Mouse (Mus musculus) MEL (cell line): ENCODE data around the gene Cct2. TPM values are rescaled to one million over a fixed set of nuclear protein-coding genes. Genes with fewer than 3 reads are reported as not detected.

ENCODE experiments used
- DNase-seq: peaks from one replicate; pipeline ENCODE4 v3.0.0; 2011; ENCODE audit warnings: low read depth, low spot score
- H3K27ac ChIP-seq: 2 replicates; pipeline ENCODE4 v1.5.1; 2012; ENCODE audit warnings: low read depth, mild to moderate bottlenecking, control low read depth, low read length, moderate library complexity; ENCODE audit not compliant: control insufficient read depth
- H3K27me3 ChIP-seq, 2 experiments: fragments of 150-350 bp in 1 of 2; sonication (generic) in 1 of 2; 2 replicates each; pipeline ENCODE4 v1.6.1; 2012; ENCODE audit warnings: low read length in 2 of 2, mild to moderate bottlenecking in 2 of 2, improper control_type of control experiment in 1 of 2, moderate library complexity in 1 of 2; ENCODE audit not compliant: insufficient read depth in 2 of 2, control insufficient read depth in 1 of 2
- H3K36me3 ChIP-seq, 2 experiments: 2 replicates each; pipeline ENCODE4 v1.6.1; 2012 to 2014; ENCODE audit warnings: low read length in 2 of 2, improper control_type of control experiment in 1 of 2, inconsistent platforms in 1 of 2, mild to moderate bottlenecking in 1 of 2; ENCODE audit not compliant: insufficient read depth in 2 of 2, control insufficient read depth in 1 of 2
- H3K4me1 ChIP-seq, 2 experiments: fragments of 150-350 bp in 1 of 2; sonication (generic) in 1 of 2; 2 replicates each; pipeline ENCODE4 v1.6.1; 2012; ENCODE audit warnings: low read length in 2 of 2, improper control_type of control experiment in 1 of 2, mild to moderate bottlenecking in 1 of 2; ENCODE audit not compliant: insufficient read depth in 2 of 2, control insufficient read depth in 1 of 2
- H3K4me3 ChIP-seq, 2 experiments: fragments of 150-350 bp in 1 of 2; sonication (generic) in 1 of 2; 2 replicates each; pipeline ENCODE4 v1.5.1; 2012; ENCODE audit warnings: low read depth in 2 of 2, low read length in 2 of 2, mild to moderate bottlenecking in 2 of 2, moderate library complexity in 2 of 2, control low read depth in 1 of 2, improper control_type of control experiment in 1 of 2; ENCODE audit not compliant: control insufficient read depth in 1 of 2, insufficient read depth in 1 of 2
- H3K79me2 ChIP-seq: 2 replicates; pipeline ENCODE4 v1.6.1; 2012; ENCODE audit warnings: mild to moderate bottlenecking, low read length, moderate library complexity; ENCODE audit not compliant: control insufficient read depth, poor library complexity, insufficient read depth
- H3K9ac ChIP-seq: 2 replicates; pipeline ENCODE4 v1.6.1; 2012; ENCODE audit warnings: low read depth, mild to moderate bottlenecking, control low read depth, low read length, moderate library complexity; ENCODE audit not compliant: control insufficient read depth, poor library complexity, severe bottlenecking
- H3K9me3 ChIP-seq: fragments of 150-350 bp; sonication (generic); replicated peaks from 2 replicates; pipeline ENCODE4 v1.6.1; 2012; ENCODE audit warnings: mild to moderate bottlenecking, low read length, improper control_type of control experiment, moderate library complexity; ENCODE audit not compliant: insufficient read depth
- BHLHE40 ChIP-seq: IDR thresholded peaks from 2 replicates; pipeline ENCODE4 v1.6.1; 2012; ENCODE audit warnings: low read depth, mild to moderate bottlenecking, inconsistent platforms, low read length, improper control_type of control experiment, borderline replicate concordance
- CHD1 ChIP-seq: IDR thresholded peaks from 2 replicates; pipeline ENCODE4 v1.6.1; 2012; ENCODE audit warnings: low read depth, mild to moderate bottlenecking, inconsistent platforms, low read length, improper control_type of control experiment
- CHD2 ChIP-seq: IDR thresholded peaks from 2 replicates; pipeline ENCODE4 v1.6.1; 2011; ENCODE audit warnings: low read length, improper control_type of control experiment
- CTCF ChIP-seq, 3 experiments: IDR thresholded peaks in 2 of 3; conservative IDR thresholded peaks in 1 of 3; 2 replicates each; pipeline ENCODE4 v1.5.1; 2011 to 2012; ENCODE audit warnings: low read length in 3 of 3, low read depth in 2 of 3, mild to moderate bottlenecking in 2 of 3, improper control_type of control experiment in 1 of 3, inconsistent platforms in 1 of 3, mixed read lengths in 1 of 3, moderate library complexity in 1 of 3; ENCODE audit not compliant: control insufficient read depth in 1 of 3, insufficient read depth in 1 of 3, poor library complexity in 1 of 3, severe bottlenecking in 1 of 3
- E2F4 ChIP-seq: IDR thresholded peaks from 2 replicates; pipeline ENCODE4 v1.6.1; 2011; ENCODE audit warnings: low read depth, low read length, improper control_type of control experiment, borderline replicate concordance
- EP300 ChIP-seq, 2 experiments: IDR thresholded peaks; 2 replicates each; pipeline ENCODE4 v1.6.1; 2011; ENCODE audit warnings: improper control_type of control experiment in 2 of 2, low read length in 2 of 2, low read depth in 1 of 2, mild to moderate bottlenecking in 1 of 2
- ETS1 ChIP-seq: IDR thresholded peaks from 2 replicates; pipeline ENCODE4 v1.6.1; 2012; ENCODE audit warnings: low read depth, mild to moderate bottlenecking, inconsistent platforms, low read length, improper control_type of control experiment, moderate library complexity
- HCFC1 ChIP-seq: IDR thresholded peaks from 2 replicates; pipeline ENCODE4 v1.6.1; 2012; ENCODE audit warnings: low read depth, mild to moderate bottlenecking, inconsistent platforms, low read length, improper control_type of control experiment, moderate library complexity
- JUND ChIP-seq: IDR thresholded peaks from 2 replicates; pipeline ENCODE4 v1.6.1; 2011; ENCODE audit warnings: low read depth, mild to moderate bottlenecking, improper control_type of control experiment, low read length
- MAX ChIP-seq: IDR thresholded peaks from 2 replicates; pipeline ENCODE4 v1.6.1; 2011; ENCODE audit warnings: low read length, improper control_type of control experiment
- MEF2A ChIP-seq: IDR thresholded peaks from 2 replicates; pipeline ENCODE4 v1.6.1; 2014; ENCODE audit warnings: low read depth, mild to moderate bottlenecking, inconsistent platforms, low read length, improper control_type of control experiment; ENCODE audit not compliant: poor library complexity, insufficient replicate concordance, severe bottlenecking; ENCODE audit errors: extremely low read depth
- MXI1 ChIP-seq: IDR thresholded peaks from 2 replicates; pipeline ENCODE4 v1.6.1; 2011; ENCODE audit warnings: mild to moderate bottlenecking, low read depth, low read length, improper control_type of control experiment
- MYB ChIP-seq: IDR thresholded peaks from 2 replicates; pipeline ENCODE4 v1.6.1; 2011; ENCODE audit warnings: mild to moderate bottlenecking, low read depth, low read length, improper control_type of control experiment
- NRF1 ChIP-seq: IDR thresholded peaks from 2 replicates; pipeline ENCODE4 v1.6.1; 2014; ENCODE audit warnings: low read depth, mild to moderate bottlenecking, inconsistent platforms, low read length, improper control_type of control experiment, moderate library complexity; ENCODE audit not compliant: poor library complexity, insufficient read depth, severe bottlenecking
- POLR2AphosphoS2 ChIP-seq: IDR thresholded peaks from 2 replicates; pipeline ENCODE4 v1.6.1; 2011; ENCODE audit warnings: low read length, improper control_type of control experiment
- POLR2AphosphoS5 ChIP-seq: IDR thresholded peaks from 2 replicates; pipeline ENCODE4 v1.6.1; 2012; ENCODE audit warnings: low read depth, borderline replicate concordance, mild to moderate bottlenecking, inconsistent platforms, low read length, moderate library complexity, mixed read lengths
- RCOR1 ChIP-seq: IDR thresholded peaks from 2 replicates; pipeline ENCODE4 v1.6.1; 2012; ENCODE audit warnings: low read depth, mild to moderate bottlenecking, inconsistent platforms, low read length, improper control_type of control experiment
- TBP ChIP-seq: IDR thresholded peaks from 2 replicates; pipeline ENCODE4 v1.8.0; 2011; ENCODE audit warnings: low read depth, low read length, improper control_type of control experiment
- UBTF ChIP-seq: IDR thresholded peaks from 2 replicates; pipeline ENCODE4 v1.6.1; 2012; ENCODE audit warnings: low read depth, mild to moderate bottlenecking, inconsistent platforms, low read length, improper control_type of control experiment, moderate library complexity, borderline replicate concordance; ENCODE audit not compliant: insufficient read depth
- ZKSCAN1 ChIP-seq: IDR thresholded peaks from 2 replicates; pipeline ENCODE4 v1.6.1; 2012; ENCODE audit warnings: low read depth, mild to moderate bottlenecking, inconsistent platforms, low read length, improper control_type of control experiment, moderate library complexity
- ZNF384 ChIP-seq: IDR thresholded peaks from 2 replicates; pipeline ENCODE4 v1.6.1; 2012; ENCODE audit warnings: low read depth, mild to moderate bottlenecking, inconsistent platforms, low read length, improper control_type of control experiment
- polyA plus RNA-seq, 2 experiments: library from polyadenylated mRNA; stranded (reverse) in 1 of 2; unstranded in 1 of 2; fragments of >175 nt in 1 of 2; fragments of >200 nt in 1 of 2; gene quantifications; 2 replicates each; pipeline versions ENCODE4 v1.2.1 to v1.2.4; 2012; ENCODE audit warnings: low replicate concordance in 2 of 2, low read depth in 1 of 2; ENCODE audit not compliant: insufficient read length in 2 of 2, insufficient read depth in 1 of 2, missing spikeins in 1 of 2
- total RNA-seq: library from RNA; depleted of rRNA; stranded (reverse); fragments of 300-350 nt; gene quantifications from 2 replicates; pipeline ENCODE4 v1.2.3, GENCODE M21; 2012; rRNA removed

Gene Cct2
- total and polyA plus RNA-seq, 3 experiments, result 543 to 879 TPM; not detected in 1

DNA sequence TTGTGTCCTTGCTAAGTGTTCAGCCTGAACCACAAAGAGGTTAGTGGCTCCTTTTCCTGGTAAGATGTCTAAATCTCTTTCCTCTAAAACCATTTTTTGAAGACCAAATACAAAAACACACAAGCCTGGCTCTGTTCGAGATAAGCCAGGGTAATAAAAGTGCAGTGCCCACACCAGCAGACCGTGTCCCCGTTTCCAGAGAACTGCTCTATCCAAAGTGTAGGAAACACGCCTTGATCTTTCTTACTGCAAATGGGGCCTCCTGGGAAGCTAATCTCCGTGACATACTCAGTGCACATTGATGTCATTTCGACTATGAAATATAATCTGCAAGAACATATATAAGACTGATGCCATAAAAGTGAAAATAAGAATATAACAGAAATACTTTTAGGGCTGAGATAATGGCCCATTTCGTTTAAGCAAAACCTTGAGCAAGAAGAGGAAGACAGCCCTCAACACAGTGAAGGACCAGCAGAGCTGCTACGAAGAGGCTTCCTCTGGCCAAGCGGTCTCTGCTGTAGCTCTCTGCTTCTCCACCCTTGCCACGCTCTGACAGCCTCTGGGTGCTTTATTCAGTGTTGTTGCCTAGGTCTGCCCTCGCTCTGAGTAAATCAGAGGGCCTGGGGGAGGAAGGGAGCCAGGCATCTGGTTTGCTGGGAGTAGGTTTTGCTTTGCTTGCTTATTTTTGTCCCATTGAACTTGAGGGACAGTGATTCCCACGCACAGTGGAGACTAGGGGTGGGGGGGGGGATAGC is 57.7 kb downstream of the Cct2 start:
- DNase-seq, result no peak
- Histone ChIP-seq H3K27ac (no peak overlapping the region), H3K9me3 (no peaks in the 10 kb centered on the region), H3K4me1 (no peaks in the 10 kb centered on the region), H3K79me2 (no peaks in the 10 kb centered on the region), H3K9ac (no peak overlapping the region), H3K36me3 (no peaks in the 10 kb centered on the region), H3K4me3 (no peak overlapping the region), H3K27me3 (peaks cover 0 to 4% of the 10 kb centered on the region in 2 experiments; a peak in 2 of 4 replicates)
- TF ChIP-seq ETS1 (no peak), MEF2A (no peak), TBP (no peak), JUND (no peak), ZKSCAN1 (no peak), MAX (no peak), NRF1 (no peak), E2F4 (no peak), RCOR1 (no peak), MXI1 (no peak), HCFC1 (no peak), BHLHE40 (no peak), POLR2AphosphoS2 (no peak), CHD2 (no peak)

DNA sequence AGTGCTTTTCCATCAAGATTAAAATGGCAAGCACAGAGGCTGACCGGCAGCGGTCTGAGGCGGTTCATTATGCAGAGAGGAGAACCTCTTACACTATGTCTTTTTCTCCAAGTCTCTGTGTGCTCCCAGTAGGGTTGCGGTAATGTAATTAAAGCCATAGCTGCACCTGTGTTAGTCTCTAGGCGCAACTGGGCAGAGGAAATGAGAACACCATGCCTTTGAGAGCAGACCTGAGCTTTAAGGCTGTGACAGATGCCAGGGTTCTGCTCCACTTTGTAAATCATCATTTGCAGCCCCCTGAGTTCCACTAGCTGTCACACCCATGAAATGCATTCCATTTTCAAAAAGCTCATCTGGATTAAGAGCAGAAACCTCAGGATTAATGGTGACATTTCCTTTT is 58.9 kb downstream of the Cct2 start:
- H3K4me3 ChIP-seq, result no peak overlapping the region
- no peak overlapping the region for H3K27ac ChIP-seq
- no peaks in the 10 kb centered on the region for H3K4me1 ChIP-seq
- H3K36me3 ChIP-seq, result no peaks in the 10 kb centered on the region
- DNase-seq, result no peak
- peaks cover 0 to 4% of the 10 kb centered on the region in 2 experiments; a peak in 2 of 4 replicates for H3K27me3 ChIP-seq
- H3K9ac ChIP-seq, result no peak overlapping the region
- TF ChIP-seq ZNF384 (no peak), POLR2AphosphoS5 (no peak), EP300 (IDR thresholded peaks at IDR 0.05; ENCODE audit: low read depth in 1 of 2, low read length in 2 of 2) (no peak), MYB (no peak), UBTF (no peak), TBP (no peak), CHD1 (no peak), CTCF (IDR thresholded peaks at IDR 0.05 in 2 of 3, conservative IDR thresholded peaks at IDR 0.05 in 1 of 3; ENCODE audit: control insufficient read depth in 1 of 3, insufficient read depth in 1 of 3, low read depth in 2 of 3, low read length in 3 of 3, poor library complexity in 1 of 3, severe bottlenecking in 1 of 3) (no peak)
- no peaks in the 10 kb centered on the region for H3K9me3 ChIP-seq
- H3K79me2 ChIP-seq, result no peaks in the 10 kb centered on the region

Other genes starting within 250 kb of the Cct2 start
- not detected in 2 replicates for gene Myrfl, start 166.9 kb downstream of the Cct2 start, total RNA-seq
- gene Myrfl, start 166.9 kb downstream of the Cct2 start, polyA plus RNA-seq, result under 1 TPM in 1 of 2 experiments, not detected in 1; 0.03 TPM
- gene Rab3ip, start 113.0 kb downstream of the Cct2 start, total RNA-seq, result 15.2 and 16.8 TPM in 2 replicates
- 10 to 100 TPM in 1 of 2 experiments, not detected in 1; 23.2 TPM for gene Rab3ip, start 113.0 kb downstream of the Cct2 start, polyA plus RNA-seq
- not detected in 2 replicates for gene Gm10271, start 91.2 kb downstream of the Cct2 start, total RNA-seq
- gene Gm10271, start 91.2 kb downstream of the Cct2 start, polyA plus RNA-seq, result not detected
- not detected in 2 replicates for gene Best3, start 77.5 kb downstream of the Cct2 start, total RNA-seq
- not detected for gene Best3, start 77.5 kb downstream of the Cct2 start, polyA plus RNA-seq
- not detected in 2 replicates for gene Lrrc10, start 18.5 kb downstream of the Cct2 start, total RNA-seq
- gene Lrrc10, start 18.5 kb downstream of the Cct2 start, polyA plus RNA-seq, result under 1 TPM in 1 of 2 experiments, not detected in 1; 0.18 TPM
- 6.6 and 6.7 TPM in 2 replicates for gene Frs2, start 84.7 kb upstream of the Cct2 start, total RNA-seq
- gene Frs2, start 84.7 kb upstream of the Cct2 start, polyA plus RNA-seq, result 100 to 1,000 TPM in 1 of 2 experiments, 10 to 100 TPM in 1; 11.8 to 129 TPM
- 61.8 and 69.4 TPM in 2 replicates for gene Yeats4, start 160.7 kb upstream of the Cct2 start, total RNA-seq
- gene Yeats4, start 160.7 kb upstream of the Cct2 start, polyA plus RNA-seq, result 100 to 1,000 TPM in 1 of 2 experiments, not detected in 1; 106 TPM
- not detected in 2 replicates for gene 9530003J23Rik, start 174.9 kb upstream of the Cct2 start, total RNA-seq
- gene 9530003J23Rik, start 174.9 kb upstream of the Cct2 start, polyA plus RNA-seq, result not detected
- not detected in 2 replicates for gene Lyz2, start 218.5 kb upstream of the Cct2 start, total RNA-seq
- gene Lyz2, start 218.5 kb upstream of the Cct2 start, polyA plus RNA-seq, result not detected
- gene Lyz1, start 229.1 kb upstream of the Cct2 start, total RNA-seq, result not detected in 2 replicates
- gene Lyz1, start 229.1 kb upstream of the Cct2 start, polyA plus RNA-seq, result not detected